Mouse (Mus musculus) erythroblast, embryonic 14.5 days (primary cell): Measurements from ENCODE around the gene Rabgap1l.

Experiments
- GATA1 ChIP-seq: IDR thresholded peaks from 2 replicates; pipeline ENCODE4 v1.6.1; 2012; ENCODE audit warnings: low read length, inconsistent platforms, mixed read lengths
- TAL1 ChIP-seq: IDR thresholded peaks from 3 replicates; pipeline ENCODE4 v1.6.1; 2012; ENCODE audit warnings: low read length, inconsistent platforms, mixed read lengths

DNA sequence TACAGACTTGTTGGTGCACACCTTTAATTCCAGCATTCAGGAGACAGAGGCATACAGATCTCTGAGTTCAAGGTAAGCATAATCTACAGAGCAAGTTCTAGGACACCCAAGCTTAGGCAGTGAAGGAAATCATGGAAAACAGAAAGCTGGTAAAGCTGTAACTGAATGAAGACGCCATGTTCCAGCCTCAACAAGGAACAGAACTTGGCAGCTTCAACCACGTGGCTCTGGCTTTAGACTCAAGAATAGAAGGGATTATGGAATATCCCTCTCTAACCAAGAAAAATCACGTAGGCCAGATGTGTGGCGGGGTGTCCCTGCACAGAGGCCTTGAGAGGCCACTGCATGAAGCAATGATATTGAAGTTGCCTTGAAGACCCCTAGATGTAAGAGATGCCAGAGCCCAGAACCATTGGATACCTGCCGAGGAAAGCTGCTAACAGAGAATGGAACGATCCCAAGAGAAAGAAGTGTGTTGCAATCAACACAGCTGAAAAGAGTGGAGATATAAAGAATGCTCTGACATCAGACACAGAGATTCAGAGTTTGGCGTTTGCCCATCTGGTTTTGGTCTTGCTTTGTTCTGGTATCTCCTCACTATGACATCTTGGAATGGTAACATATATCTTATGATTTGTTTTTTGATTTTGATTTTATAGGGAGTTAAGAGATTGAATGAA is 102.4 kb downstream of the Rabgap1l start:
- TF ChIP-seq TAL1 (no peak), GATA1 (no peak)
